Mouse (Mus musculus): ENCODE results near the gene Oprd1. TPM values are rescaled to one million over a fixed set of nuclear protein-coding genes. Genes with fewer than 3 reads are reported as not detected.
A peak's percentile ranks its signal among the peaks of the same experiment; 100 is the strongest.

Oprd1 gene
- 0.24 and 0.38 TPM in 2 replicates for polyA plus RNA-seq (2014; fragmentation: Nextera tagmentation; extraction: Ambion mirVana)

GRCm38 (mm10) chr4:132144080-132144841, at the start of gene Oprd1:
TSS of gene Oprd1 (minus strand) at chr4:132144486.
- no peaks in the 10 kb centered on the region for H3K9me3 ChIP-seq (ENCODE audit: control insufficient read depth, low read length)
- H3K4me1 ChIP-seq (replicated peaks; ENCODE audit: control insufficient read depth, insufficient read depth, low read length), result peaks cover 5% of the 10 kb centered on the region
- ATAC-seq (replicated peaks; ENCODE audit: low FRiP score, low TSS enrichment, low read depth) (peak; percentile 76), DNase-seq (ENCODE audit: low spot score) (peak; percentile 71)
- H3K27me3 ChIP-seq (replicated peaks; ENCODE audit: control insufficient read depth, insufficient read depth, low read length), result peaks cover 26% of the 10 kb centered on the region
- H3K36me3 ChIP-seq (ENCODE audit: control insufficient read depth, insufficient read depth, low read length), result no peaks in the 10 kb centered on the region
- 1% methylated on average over 60 of the region's 89 CpGs for WGBS
- H3K9ac ChIP-seq (ENCODE audit: low read length), result peak within 1 kb of the TSS; percentile 35
- H3K4me2 ChIP-seq (ENCODE audit: low read length), result peak within 1 kb of the TSS; percentile 92
- H3K27ac ChIP-seq (ENCODE audit: low read depth), result no peak within 1 kb of the TSS
- H3K4me3 ChIP-seq (ENCODE audit: low read depth, low read length), result peak within 1 kb of the TSS; percentile 44

GRCm38 (mm10) chr4:132187826-132188401, 43.6 kb upstream of the Oprd1 start:
- ATAC-seq (replicated peaks; ENCODE audit: low FRiP score, low TSS enrichment, low read depth) (no peak), DNase-seq (ENCODE audit: low spot score) (no peak)
- peaks cover 71% of the 10 kb centered on the region for H3K36me3 ChIP-seq (ENCODE audit: control insufficient read depth, insufficient read depth, low read length)
- no peak overlapping the region for H3K9ac ChIP-seq (ENCODE audit: low read length)
- WGBS, result 85% methylated on average over 2 of the region's 2 CpGs
- no peaks in the 10 kb centered on the region for H3K27me3 ChIP-seq (replicated peaks; ENCODE audit: control insufficient read depth, insufficient read depth, low read length)
- no peak overlapping the region for H3K4me3 ChIP-seq (ENCODE audit: low read depth, low read length)
- H3K27ac ChIP-seq (ENCODE audit: low read depth), result no peak overlapping the region
- H3K9me3 ChIP-seq (ENCODE audit: control insufficient read depth, low read length), result no peaks in the 10 kb centered on the region
- H3K4me1 ChIP-seq (replicated peaks; ENCODE audit: control insufficient read depth, insufficient read depth, low read length), result no peaks in the 10 kb centered on the region
- H3K4me2 ChIP-seq (ENCODE audit: low read length), result no peak overlapping the region

- Histone ChIP-seq H3K27me3 (replicated peaks; ENCODE audit: control insufficient read depth, insufficient read depth, low read length) (no peaks in the 10 kb centered on the region), H3K36me3 (ENCODE audit: control insufficient read depth, insufficient read depth, low read length) (peaks cover 50% of the 10 kb centered on the region), H3K9me3 (ENCODE audit: control insufficient read depth, low read length) (no peaks in the 10 kb centered on the region), H3K4me3 (ENCODE audit: low read depth, low read length) (no peak overlapping the region), H3K27ac (ENCODE audit: low read depth) (no peak overlapping the region), H3K4me1 (replicated peaks; ENCODE audit: control insufficient read depth, insufficient read depth, low read length) (no peaks in the 10 kb centered on the region), H3K9ac (ENCODE audit: low read length) (no peak overlapping the region), H3K4me2 (ENCODE audit: low read length) (no peak overlapping the region)
- no peak for DNase-seq (ENCODE audit: low spot score)
- WGBS, result 82% methylated on average over 3 of the region's 3 CpGs
- no peak for ATAC-seq (replicated peaks; ENCODE audit: low FRiP score, low TSS enrichment, low read depth)
These were observed 38.9 kb upstream of the Oprd1 start for GRCm38 (mm10) chr4:132183162-132183561.

GRCm38 (mm10) chr4:132181721-132182658, 37.7 kb upstream of the Oprd1 start:
- H3K4me3 ChIP-seq (ENCODE audit: low read depth, low read length), result no peak overlapping the region
- H3K27ac ChIP-seq (ENCODE audit: low read depth), result no peak overlapping the region
- no peak overlapping the region for H3K9ac ChIP-seq (ENCODE audit: low read length)
- no peak overlapping the region for H3K4me2 ChIP-seq (ENCODE audit: low read length)
- peaks cover 39% of the 10 kb centered on the region for H3K36me3 ChIP-seq (ENCODE audit: control insufficient read depth, insufficient read depth, low read length)
- DNase-seq (ENCODE audit: low spot score) (no peak), ATAC-seq (replicated peaks; ENCODE audit: low FRiP score, low TSS enrichment, low read depth) (no peak)
- no peaks in the 10 kb centered on the region for H3K4me1 ChIP-seq (replicated peaks; ENCODE audit: control insufficient read depth, insufficient read depth, low read length)
- 54% methylated on average over 22 of the region's 22 CpGs for WGBS
- no peaks in the 10 kb centered on the region for H3K27me3 ChIP-seq (replicated peaks; ENCODE audit: control insufficient read depth, insufficient read depth, low read length)
- no peaks in the 10 kb centered on the region for H3K9me3 ChIP-seq (ENCODE audit: control insufficient read depth, low read length)

GRCm38 (mm10) chr4:132180710-132181109, 36.4 kb upstream of the Oprd1 start:
- H3K9me3 ChIP-seq (ENCODE audit: control insufficient read depth, low read length), result no peaks in the 10 kb centered on the region
- H3K9ac ChIP-seq (ENCODE audit: low read length), result no peak overlapping the region
- no peak overlapping the region for H3K27ac ChIP-seq (ENCODE audit: low read depth)
- 73% methylated on average over 9 of the region's 9 CpGs for WGBS
- no peaks in the 10 kb centered on the region for H3K4me1 ChIP-seq (replicated peaks; ENCODE audit: control insufficient read depth, insufficient read depth, low read length)
- peaks cover 28% of the 10 kb centered on the region for H3K36me3 ChIP-seq (ENCODE audit: control insufficient read depth, insufficient read depth, low read length)
- H3K4me2 ChIP-seq (ENCODE audit: low read length), result no peak overlapping the region
- no peaks in the 10 kb centered on the region for H3K27me3 ChIP-seq (replicated peaks; ENCODE audit: control insufficient read depth, insufficient read depth, low read length)
- no peak for ATAC-seq (replicated peaks; ENCODE audit: low FRiP score, low TSS enrichment, low read depth)
- peak; percentile 64 for DNase-seq (ENCODE audit: low spot score)
- H3K4me3 ChIP-seq (ENCODE audit: low read depth, low read length), result no peak overlapping the region

- H3K4me3 ChIP-seq (ENCODE audit: low read depth, low read length), result no peak overlapping the region
- DNase-seq (ENCODE audit: low spot score) (peak; percentile 86), ATAC-seq (replicated peaks; ENCODE audit: low FRiP score, low TSS enrichment, low read depth) (peak; percentile 84)
- peaks cover 11% of the 10 kb centered on the region for H3K36me3 ChIP-seq (ENCODE audit: control insufficient read depth, insufficient read depth, low read length)
- no peaks in the 10 kb centered on the region for H3K4me1 ChIP-seq (replicated peaks; ENCODE audit: control insufficient read depth, insufficient read depth, low read length)
- H3K4me2 ChIP-seq (ENCODE audit: low read length), result no peak overlapping the region
- 7% methylated on average over 10 of the region's 10 CpGs for WGBS
- no peaks in the 10 kb centered on the region for H3K27me3 ChIP-seq (replicated peaks; ENCODE audit: control insufficient read depth, insufficient read depth, low read length)
- no peak overlapping the region for H3K9ac ChIP-seq (ENCODE audit: low read length)
- no peaks in the 10 kb centered on the region for H3K9me3 ChIP-seq (ENCODE audit: control insufficient read depth, low read length)
- H3K27ac ChIP-seq (ENCODE audit: low read depth), result no peak overlapping the region
These were observed 34.4 kb upstream of the Oprd1 start for GRCm38 (mm10) chr4:132178630-132179059.

GRCm38 (mm10) chr4:132176474-132176873, 32.2 kb upstream of the Oprd1 start:
- 51% methylated on average over 10 of the region's 10 CpGs for WGBS
- no peak for ATAC-seq (replicated peaks; ENCODE audit: low FRiP score, low TSS enrichment, low read depth)

GRCm38 (mm10) chr4:132170891-132171290, 26.6 kb upstream of the Oprd1 start:
- no peak overlapping the region for H3K4me3 ChIP-seq (ENCODE audit: low read depth, low read length)
- no peak for ATAC-seq (replicated peaks; ENCODE audit: low FRiP score, low TSS enrichment, low read depth)
- 24% methylated on average over 7 of the region's 7 CpGs for WGBS

More at GRCm38 (mm10) chr4:132176474-132176873, 32.2 kb upstream of the Oprd1 start:
- no peaks in the 10 kb centered on the region for H3K36me3 ChIP-seq (ENCODE audit: control insufficient read depth, insufficient read depth, low read length)
- H3K27ac ChIP-seq (ENCODE audit: low read depth), result no peak overlapping the region
- H3K9me3 ChIP-seq (ENCODE audit: control insufficient read depth, low read length), result no peaks in the 10 kb centered on the region
- H3K4me1 ChIP-seq (replicated peaks; ENCODE audit: control insufficient read depth, insufficient read depth, low read length), result no peaks in the 10 kb centered on the region
- DNase-seq (ENCODE audit: low spot score), result no peak
- H3K4me3 ChIP-seq (ENCODE audit: low read depth, low read length), result no peak overlapping the region
- no peaks in the 10 kb centered on the region for H3K27me3 ChIP-seq (replicated peaks; ENCODE audit: control insufficient read depth, insufficient read depth, low read length)
- no peak overlapping the region for H3K9ac ChIP-seq (ENCODE audit: low read length)
- no peak overlapping the region for H3K4me2 ChIP-seq (ENCODE audit: low read length)

More at GRCm38 (mm10) chr4:132170891-132171290, 26.6 kb upstream of the Oprd1 start:
- Histone ChIP-seq H3K4me2 (ENCODE audit: low read length) (no peak overlapping the region), H3K9me3 (ENCODE audit: control insufficient read depth, low read length) (no peaks in the 10 kb centered on the region), H3K36me3 (ENCODE audit: control insufficient read depth, insufficient read depth, low read length) (no peaks in the 10 kb centered on the region), H3K27ac (ENCODE audit: low read depth) (no peak overlapping the region), H3K9ac (ENCODE audit: low read length) (no peak overlapping the region), H3K27me3 (replicated peaks; ENCODE audit: control insufficient read depth, insufficient read depth, low read length) (no peaks in the 10 kb centered on the region), H3K4me1 (replicated peaks; ENCODE audit: control insufficient read depth, insufficient read depth, low read length) (peaks cover 6% of the 10 kb centered on the region)
- no peak for DNase-seq (ENCODE audit: low spot score)
